Mouse (Mus musculus): Measurements from ENCODE around the gene Epb41. TPM values are rescaled to one million over a fixed set of nuclear protein-coding genes. Genes with fewer than 3 reads are reported as not detected.

Gene Epb41
- total RNA-seq, 2 experiments from 2014 or later, result 1,733 to 3,570 TPM

- ATAC-seq (replicated peaks; ENCODE audit: low FRiP score, poor library complexity, severe bottlenecking), result no peak
Observed at GRCm38 (mm10) chr4:131939459-131939858, 135.7 kb downstream of the Epb41 start.

GRCm38 (mm10) chr4:131929146-131929545 is 146.0 kb downstream of the Epb41 start:
- no peak for ATAC-seq (replicated peaks; ENCODE audit: low FRiP score, poor library complexity, severe bottlenecking)

- no peak for ATAC-seq (replicated peaks; ENCODE audit: low FRiP score, poor library complexity, severe bottlenecking)
Observed at GRCm38 (mm10) chr4:131924096-131924810, 150.9 kb downstream of the Epb41 start.

- peak; percentile 1; the same call in 1 of the 2 replicates for ATAC-seq (replicated peaks; ENCODE audit: low FRiP score, poor library complexity, severe bottlenecking)
Observed at GRCm38 (mm10) chr4:131922404-131922803, 152.7 kb downstream of the Epb41 start.

GRCm38 (mm10) chr4:131921461-131922346 is 153.4 kb downstream of the Epb41 start, which contains the start of gene Tmem200b:
Tmem200b (plus strand) TSS chr4:131921771.
- ATAC-seq (replicated peaks; ENCODE audit: low FRiP score, poor library complexity, severe bottlenecking), result peak; percentile 30; the same call in 1 of the 2 replicates

GRCm38 (mm10) chr4:131920595-131921351 is 154.3 kb downstream of the Epb41 start:
- ATAC-seq (replicated peaks; ENCODE audit: low FRiP score, poor library complexity, severe bottlenecking), result no peak

GRCm38 (mm10) chr4:131920141-131920594 is 155.0 kb downstream of the Epb41 start:
- no peak for ATAC-seq (replicated peaks; ENCODE audit: low FRiP score, poor library complexity, severe bottlenecking)

GRCm38 (mm10) chr4:131919506-131920140 is 155.5 kb downstream of the Epb41 start:
- no peak for ATAC-seq (replicated peaks; ENCODE audit: low FRiP score, poor library complexity, severe bottlenecking)

GRCm38 (mm10) chr4:131918711-131919500 is 156.2 kb downstream of the Epb41 start:
- ATAC-seq (replicated peaks; ENCODE audit: low FRiP score, poor library complexity, severe bottlenecking), result no peak

GRCm38 (mm10) chr4:131918026-131918533 is 157.0 kb downstream of the Epb41 start:
- ATAC-seq (replicated peaks; ENCODE audit: low FRiP score, poor library complexity, severe bottlenecking), result no peak

- ATAC-seq (replicated peaks; ENCODE audit: low FRiP score, poor library complexity, severe bottlenecking), result no peak
Observed at GRCm38 (mm10) chr4:131917010-131917555, 158.0 kb downstream of the Epb41 start.

GRCm38 (mm10) chr4:131916425-131916824 is 158.7 kb downstream of the Epb41 start:
- ATAC-seq (replicated peaks; ENCODE audit: low FRiP score, poor library complexity, severe bottlenecking), result peak; percentile 74

GRCm38 (mm10) chr4:131915821-131916328 is 159.2 kb downstream of the Epb41 start:
- ATAC-seq (replicated peaks; ENCODE audit: low FRiP score, poor library complexity, severe bottlenecking), result no peak

GRCm38 (mm10) chr4:131914891-131915469 is 160.1 kb downstream of the Epb41 start:
- ATAC-seq (replicated peaks; ENCODE audit: low FRiP score, poor library complexity, severe bottlenecking), result no peak

- ATAC-seq (replicated peaks; ENCODE audit: low FRiP score, poor library complexity, severe bottlenecking), result no peak
Observed at GRCm38 (mm10) chr4:131914046-131914643, 161.0 kb downstream of the Epb41 start.

- ATAC-seq (replicated peaks; ENCODE audit: low FRiP score, poor library complexity, severe bottlenecking), result no peak
Observed at GRCm38 (mm10) chr4:131913526-131913925, 161.6 kb downstream of the Epb41 start.

- ATAC-seq (replicated peaks; ENCODE audit: low FRiP score, poor library complexity, severe bottlenecking), result no peak
Observed at GRCm38 (mm10) chr4:131911521-131911920, 163.6 kb downstream of the Epb41 start.
